ENCODE assay signal across 8 mouse cellular contexts in the genomic region with DNA sequence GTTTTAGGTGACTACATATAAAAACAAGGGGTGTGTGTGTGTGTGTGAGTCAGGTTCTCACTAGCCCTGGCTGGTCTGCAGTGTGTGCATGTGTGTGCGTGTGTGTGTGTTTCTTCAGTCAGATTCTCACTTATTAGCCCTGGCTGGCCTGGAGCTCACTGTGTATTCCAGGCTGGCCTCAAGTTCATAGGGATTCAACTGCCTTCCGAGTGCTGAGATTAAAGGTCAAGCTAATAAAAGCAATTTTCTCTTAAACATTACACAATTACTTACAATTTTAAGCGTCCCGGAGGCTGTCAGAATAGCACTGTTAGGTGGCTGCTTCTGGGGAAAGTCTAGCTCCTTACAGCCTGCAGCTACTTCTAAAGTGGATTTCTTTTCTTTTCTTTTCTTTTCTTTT. TPM values are rescaled to one million over a fixed set of nuclear protein-coding genes. Genes with fewer than 3 reads are reported as not detected.
DNase-seq lines count a peak whose midpoint lies in the region; ATAC-seq lines count a peak whose summit lies in the region.

A gene (plus strand): TSS at position 386 of the 400 bp plus-strand sequence.

- H3K27me3 ChIP-seq in limb, embryonic 10.5 days (ENCODE audit: low read depth, poor library complexity, severe bottlenecking) = no peaks in the 10 kb centered on the region

- 44% methylated on average over 4 of the region's 4 CpGs for WGBS in limb, embryonic 10.5 days

- peaks cover 8% of the 10 kb centered on the region; the same call in 1 of the 2 replicates for H3K36me3 ChIP-seq in limb, embryonic 10.5 days

- no peak for ATAC-seq in monocyte, adult 5-6 weeks (replicated peaks; ENCODE audit: insufficient number of reproducible peaks, low FRiP score, low TSS enrichment, poor library complexity, severe bottlenecking)

- peak within 1 kb of the TSS; percentile 24; the same call in 1 of the 2 replicates for H3K4me3 ChIP-seq in limb, embryonic 10.5 days

- H3K27ac ChIP-seq in limb, embryonic 10.5 days = peak within 1 kb of the TSS; percentile 79

- no peaks in the 10 kb centered on the region for H3K9me3 ChIP-seq in limb, embryonic 10.5 days (replicated peaks)

- peaks cover 45% of the 10 kb centered on the region for H3K4me1 ChIP-seq in limb, embryonic 10.5 days

- peak; percentile 48 for DNase-seq in embryo, embryonic 10.5 days (ENCODE audit: low spot score)
- DNase-seq in embryo, embryonic 9.5 days (ENCODE audit: extremely low spot score) = no peak
- peak; percentile 7 for DNase-seq in retina, postnatal 1 day
- DNase-seq in retina, embryonic 14.5 days (ENCODE audit: low spot score) = no peak
- DNase-seq in limb, embryonic 10.5 days (ENCODE audit: low spot score) = no peak
- DNase-seq in c-Kit-positive CD71-positive TER-119-positive erythroid progenitor cells, embryonic 14.5 days (ENCODE audit: low spot score) = no peak
- DNase-seq in adrenal gland, adult 18-20 months (ENCODE audit: low spot score in 2 of 2) = no peak

RNA-seq across cellular contexts. Expression of the gene that starts here (rescaled TPM):
- polyA plus RNA-seq in limb, embryonic 10.5 days (2016; fragmentation: Nextera tagmentation; extraction: Ambion mirVana) = 1.7 and 2.4 TPM in 2 replicates
- total RNA-seq in monocyte, adult 5-6 weeks (2017) = not detected in 3 replicates
- 1 to 10 TPM; 2.8 to 4.9 TPM for total RNA-seq in adrenal gland, adult 18-20 months (2021)

Comparison
In these comparisons a context has a peak if more than half of its experiments do, and no peak if none do; other contexts are left out.
1. DNase-seq: peak in embryo, embryonic 10.5 days (single experiment) and retina, postnatal 1 day (single experiment); none in embryo, embryonic 9.5 days (single experiment), retina, embryonic 14.5 days (single experiment), limb, embryonic 10.5 days (single experiment), c-Kit-positive CD71-positive TER-119-positive erythroid progenitor cells, embryonic 14.5 days (single experiment) and adrenal gland, adult 18-20 months (0 of 2).